Mouse (Mus musculus): ENCODE measurements around the gene Raver1.

DNA sequence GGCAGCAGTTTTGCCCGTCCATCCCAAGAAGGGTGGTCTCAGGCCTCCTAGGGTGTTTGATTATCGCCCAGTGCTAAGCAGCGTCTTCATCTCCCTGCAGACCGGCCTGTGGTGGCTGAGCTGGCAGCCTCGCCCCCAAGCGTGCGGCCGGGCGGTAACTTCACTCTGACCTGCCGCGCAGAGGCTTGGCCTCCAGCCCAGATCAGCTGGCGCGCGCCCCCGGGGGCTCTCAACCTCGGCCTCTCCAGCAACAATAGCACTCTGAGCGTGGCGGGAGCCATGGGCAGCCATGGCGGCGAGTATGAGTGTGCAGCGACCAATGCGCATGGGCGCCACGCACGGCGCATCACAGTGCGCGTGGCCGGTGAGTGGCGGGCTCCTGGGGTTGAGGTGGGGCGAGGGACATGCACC is 54.3 kb downstream of the Raver1 start:
- TF ChIP-seq POLR2A (IDR thresholded peaks at IDR 0.05; ENCODE audit: borderline replicate concordance, control insufficient read depth, low read depth, low read length) (no peak), CTCF (IDR thresholded peaks at IDR 0.05; ENCODE audit: control insufficient read depth, insufficient read depth, low read length) (no peak)
